Mouse (Mus musculus) thymus, postnatal 25 days (tissue): ENCODE measurements around the gene Zfp658.
A peak's percentile ranks its signal among the peaks of the same experiment; 100 is the strongest.

Experiments
- DNase-seq: peaks from one replicate; pipeline ENCODE4 v3.0.0; 2022

The Zfp658 gene

DNA sequence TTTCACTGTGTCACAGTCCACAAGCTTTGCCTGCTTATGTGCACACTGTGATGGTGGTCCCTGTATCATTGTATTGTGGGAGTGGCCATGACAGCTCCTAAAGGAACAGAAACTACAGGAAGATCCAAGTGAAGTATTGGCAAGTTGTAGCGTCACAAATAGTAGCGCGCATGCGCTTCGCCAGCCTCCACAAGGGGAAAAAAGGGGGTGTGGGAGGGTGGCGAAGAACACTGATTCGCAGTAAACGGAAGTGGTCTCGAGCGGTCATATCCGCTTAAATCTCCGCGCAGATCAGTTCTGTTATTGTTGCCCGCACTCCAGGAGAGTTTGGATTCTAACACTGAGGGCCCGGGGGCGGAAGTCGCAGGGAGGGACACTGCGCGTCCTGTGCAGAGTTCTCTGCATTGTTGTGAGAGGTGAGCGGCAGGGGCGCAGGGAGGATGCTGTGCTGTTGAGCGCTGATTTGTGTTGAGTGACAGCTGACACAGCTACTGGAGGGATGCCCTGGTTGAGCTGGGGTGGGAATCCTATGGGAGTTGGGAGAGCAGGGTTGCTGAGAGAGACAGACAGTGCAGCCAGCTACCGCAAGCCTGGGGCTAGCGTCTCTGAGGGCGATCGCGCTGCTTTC is at the start of gene Zfp658:
Zfp658 (plus strand) TSS at position 251 of the 628 bp plus-strand sequence.
- peak; percentile 71 for DNase-seq

DNA sequence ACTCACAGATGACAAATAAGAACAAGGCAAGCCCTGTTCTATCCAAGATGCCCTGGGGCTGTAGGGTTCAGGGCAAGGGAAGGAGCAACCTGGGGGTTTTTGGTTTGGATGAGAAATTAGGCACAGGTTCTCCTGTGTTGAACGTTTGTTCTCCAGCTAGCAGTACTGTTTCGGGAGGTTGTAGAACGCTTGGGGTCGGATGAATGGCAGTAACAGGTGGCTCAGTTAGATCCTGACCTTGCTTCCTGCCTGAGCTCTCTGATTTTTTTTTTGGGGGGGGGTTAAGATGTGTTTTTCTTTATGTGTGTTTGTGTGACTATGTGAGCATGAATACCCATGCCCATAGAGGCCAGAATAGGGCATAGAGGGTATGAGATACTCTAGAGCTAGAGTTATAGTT is 49.5 kb upstream of the Zfp658 start:
- no peak for DNase-seq

DNA sequence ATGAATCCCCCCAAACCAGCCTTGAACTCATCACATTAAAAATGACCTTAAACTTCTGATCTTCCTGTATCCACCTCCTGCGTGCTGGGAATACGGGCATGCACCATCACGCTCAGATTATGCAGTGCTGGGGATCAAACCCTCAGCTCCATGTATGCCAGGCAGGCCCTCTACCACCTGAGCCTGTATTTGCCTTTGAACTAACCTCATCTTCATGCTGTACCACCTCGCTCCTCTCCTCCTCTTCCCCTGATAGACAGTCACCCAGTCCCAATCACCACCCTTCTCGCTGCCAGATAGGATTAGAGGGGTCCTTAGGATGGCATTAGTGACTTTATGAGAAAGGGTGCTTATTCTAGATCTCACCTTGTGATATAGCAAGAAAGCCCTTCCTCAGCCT is 47.0 kb upstream of the Zfp658 start:
- no peak for DNase-seq

DNA sequence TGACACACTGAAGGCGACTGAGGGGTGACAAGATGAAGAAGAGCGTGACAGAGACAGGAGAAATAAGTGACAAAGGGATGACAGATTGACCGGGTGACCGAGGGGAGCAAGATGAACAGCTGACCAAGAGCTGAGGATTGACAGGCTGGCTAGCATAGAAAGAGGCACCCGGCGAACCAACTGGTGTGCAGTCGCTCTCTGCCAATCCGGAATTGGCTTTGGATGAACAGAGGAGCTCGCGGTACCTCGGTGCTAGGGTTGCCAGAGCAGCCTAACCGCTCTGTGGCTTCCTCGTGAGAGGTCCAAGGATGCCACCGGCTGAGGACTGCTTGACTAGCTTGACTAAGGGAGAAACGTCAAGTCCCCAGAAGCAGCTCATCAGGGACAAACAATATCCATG is 43.7 kb upstream of the Zfp658 start:
- DNase-seq = no peak

- DNase-seq = no peak
These were observed 39.3 kb upstream of the Zfp658 start for GRCm38 (mm10) chr7:43522776-43523175.

DNA sequence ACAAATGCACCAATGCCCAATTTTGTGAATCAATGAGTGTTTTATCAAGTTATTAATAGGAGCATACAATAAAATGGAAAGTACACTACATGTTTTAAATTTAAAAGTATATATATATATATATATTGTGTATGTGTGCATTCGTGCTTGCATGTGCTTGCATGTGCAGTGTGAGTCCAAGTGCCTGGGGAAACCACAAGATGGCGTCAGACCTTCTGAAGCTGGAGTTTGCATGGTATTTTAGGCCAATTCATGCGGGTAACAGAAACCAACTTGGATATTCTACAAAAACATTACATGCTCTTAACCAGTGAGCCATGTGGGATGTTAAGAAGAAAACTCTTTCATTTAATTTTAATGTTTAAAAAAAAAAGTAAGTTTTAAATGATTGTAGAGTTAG is 36.7 kb upstream of the Zfp658 start:
- no peak for DNase-seq

- DNase-seq = no peak
These were observed 31.8 kb upstream of the Zfp658 start for GRCm38 (mm10) chr7:43530216-43530785.

DNA sequence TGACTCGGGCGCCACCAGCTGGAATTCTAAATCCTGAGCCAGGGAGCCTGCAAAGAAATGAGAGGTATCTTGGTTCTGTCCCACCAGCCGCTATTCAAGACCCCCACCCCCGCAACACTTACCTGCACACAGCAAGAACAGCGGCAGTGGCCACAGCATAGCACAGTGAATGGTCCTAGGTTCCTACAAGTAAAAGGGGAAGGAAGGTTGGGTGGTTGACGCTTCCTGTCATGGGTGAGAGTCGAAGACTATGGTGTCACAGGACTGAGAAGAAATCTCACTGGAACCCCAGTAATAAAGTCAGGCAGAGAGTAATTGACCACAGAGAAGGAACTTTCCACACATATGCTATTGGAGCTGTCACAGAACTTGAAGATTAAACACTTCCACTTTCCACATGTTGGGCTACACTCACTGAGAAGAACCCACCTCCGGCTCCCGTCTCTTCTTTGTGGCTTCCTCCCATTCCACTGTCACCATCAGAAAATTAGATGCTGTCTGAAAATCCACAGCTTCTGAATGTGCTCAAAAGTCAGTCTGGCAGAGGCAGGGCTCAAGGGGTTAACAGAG is 29.0 kb upstream of the Zfp658 start:
- no peak for DNase-seq

GRCm38 (mm10) chr7:43538524-43538923 is 23.5 kb upstream of the Zfp658 start:
- DNase-seq = no peak

DNA sequence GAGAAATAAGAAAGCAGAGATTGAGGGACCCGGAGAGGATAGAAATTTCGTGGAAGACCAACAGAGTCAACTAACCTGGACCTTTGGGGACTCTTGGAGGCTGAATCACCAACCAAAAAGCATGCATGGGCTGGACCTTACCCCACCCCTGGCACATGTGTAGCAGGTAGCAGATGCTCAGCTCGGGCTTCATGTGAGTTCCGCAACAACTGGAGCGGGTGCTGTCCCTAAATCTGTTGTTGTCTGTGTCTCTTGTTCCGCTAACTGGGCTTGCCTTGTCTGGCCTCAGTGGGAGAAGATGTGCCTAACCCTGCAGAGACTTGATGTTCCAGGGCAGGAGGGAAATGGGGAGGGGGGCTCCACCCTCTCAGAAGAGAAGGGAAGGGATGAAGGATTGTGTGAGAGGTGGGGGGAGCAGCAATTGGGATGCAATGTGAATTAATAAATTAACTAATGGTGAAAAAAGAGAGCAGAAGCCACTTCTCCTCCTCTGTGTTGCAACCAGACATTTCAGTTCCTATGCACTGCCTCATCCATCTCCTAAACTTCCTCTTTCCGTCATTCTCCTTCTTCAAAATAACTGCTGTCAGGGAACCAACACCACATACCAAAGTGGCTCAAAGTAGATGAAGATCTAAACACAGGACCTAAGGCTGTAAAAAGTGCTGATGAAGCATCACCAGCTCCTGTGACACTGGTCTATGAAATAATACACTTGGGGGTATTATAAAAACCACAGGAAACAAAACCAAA is 17.7 kb upstream of the Zfp658 start, which contains the start of gene Cd33:
Cd33 (minus strand) TSS at position 204 of the 753 bp plus-strand sequence.
- no peak for DNase-seq

GRCm38 (mm10) chr7:43545656-43546545 is 16.2 kb upstream of the Zfp658 start:
- DNase-seq = no peak

DNA sequence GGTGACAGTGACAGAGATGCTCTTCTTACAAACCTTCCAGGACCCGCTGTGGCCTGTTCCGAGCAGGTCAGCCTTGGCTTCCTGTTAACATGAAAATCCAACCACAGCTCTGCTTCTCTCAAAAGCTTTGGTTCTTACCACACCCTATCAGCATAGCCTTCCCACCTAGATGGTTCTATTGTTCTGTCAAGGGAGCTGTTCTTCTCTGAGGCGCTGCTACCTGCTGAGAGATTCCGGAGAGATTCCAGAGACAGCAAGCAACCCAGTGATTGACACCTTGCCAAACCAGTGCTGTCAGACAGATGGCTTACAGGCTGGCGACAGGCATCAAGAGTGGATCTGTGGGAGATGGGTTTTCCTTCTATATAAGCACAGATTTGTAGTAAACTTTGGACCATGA is 14.4 kb upstream of the Zfp658 start:
- no peak for DNase-seq

DNA sequence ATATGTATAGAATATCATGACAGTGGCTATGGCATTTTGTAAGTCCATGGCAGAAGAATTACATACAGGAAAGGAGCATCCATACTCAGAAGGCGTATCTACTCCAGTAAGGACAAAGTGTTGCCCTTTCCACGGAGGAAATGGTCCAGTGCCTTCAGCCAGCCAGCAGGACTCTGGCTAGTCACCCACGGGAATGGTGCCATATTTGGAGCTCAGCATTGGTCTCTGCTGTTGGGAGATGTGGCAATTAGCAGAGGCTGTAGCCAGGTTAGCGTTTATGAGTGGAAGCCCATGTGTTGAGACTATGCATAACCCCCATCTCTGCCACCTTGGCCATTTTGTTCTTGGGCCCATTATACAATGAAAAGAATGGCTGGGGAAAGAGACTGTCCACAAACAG is 13.8 kb upstream of the Zfp658 start:
- DNase-seq = no peak

- DNase-seq = no peak
These were observed 8.9 kb upstream of the Zfp658 start for GRCm38 (mm10) chr7:43553153-43553552.

GRCm38 (mm10) chr7:43554550-43554949 is 7.5 kb upstream of the Zfp658 start:
- DNase-seq = no peak

- DNase-seq = no peak
These were observed 6.7 kb upstream of the Zfp658 start for GRCm38 (mm10) chr7:43555351-43555750.

GRCm38 (mm10) chr7:43556901-43557300 is 5.2 kb upstream of the Zfp658 start:
- no peak for DNase-seq

DNA sequence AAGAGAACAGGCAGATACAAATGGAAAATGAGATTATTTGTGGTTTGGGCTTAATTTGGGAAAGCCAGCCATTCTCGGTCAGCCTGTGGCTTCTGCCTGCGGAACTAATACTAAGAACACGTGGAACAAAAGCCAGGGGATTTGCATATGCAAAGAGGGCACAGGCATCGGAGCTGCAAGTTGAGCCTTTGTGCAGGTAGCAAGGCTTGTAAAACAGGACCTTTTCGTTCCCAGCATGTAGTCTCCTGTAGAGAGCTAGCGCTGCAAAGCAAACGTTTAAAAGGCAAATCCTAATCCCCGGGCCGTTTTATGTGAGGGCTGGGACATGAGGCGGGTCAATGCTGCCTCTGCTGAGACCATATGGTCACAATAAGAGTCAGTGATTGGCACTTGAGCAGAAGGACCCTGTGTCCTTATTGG is 605 bp downstream of the Zfp658 start:
- peak; percentile 18 for DNase-seq

GRCm38 (mm10) chr7:43563300-43563699 is 1.2 kb downstream of the Zfp658 start:
- no peak for DNase-seq

DNA sequence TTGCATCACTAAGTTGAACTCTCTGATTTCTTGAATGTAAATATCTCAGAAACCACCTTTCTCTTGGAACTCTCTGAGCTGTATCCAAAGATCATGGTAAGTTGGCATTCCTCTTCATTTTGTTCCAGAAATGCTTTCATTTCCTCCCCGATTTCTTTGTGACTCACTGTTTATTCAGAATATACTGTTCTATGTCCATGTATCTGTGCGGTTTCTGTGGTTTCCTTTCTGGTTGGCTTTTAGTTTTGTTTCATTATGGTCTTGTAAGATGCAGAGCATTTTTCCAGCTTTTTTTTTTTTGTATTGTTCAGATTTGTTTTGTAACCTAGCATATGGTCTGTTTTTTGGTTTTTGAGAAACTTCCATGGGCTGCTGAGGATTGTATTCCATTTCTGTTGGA is 9.2 kb downstream of the Zfp658 start:
- DNase-seq = no peak

- peak; percentile 88 for DNase-seq
These were observed 17.6 kb downstream of the Zfp658 start, which contains the start of gene Zfp719 for GRCm38 (mm10) chr7:43579440-43580171. Zfp719 (plus strand) TSS chr7:43579610.

DNA sequence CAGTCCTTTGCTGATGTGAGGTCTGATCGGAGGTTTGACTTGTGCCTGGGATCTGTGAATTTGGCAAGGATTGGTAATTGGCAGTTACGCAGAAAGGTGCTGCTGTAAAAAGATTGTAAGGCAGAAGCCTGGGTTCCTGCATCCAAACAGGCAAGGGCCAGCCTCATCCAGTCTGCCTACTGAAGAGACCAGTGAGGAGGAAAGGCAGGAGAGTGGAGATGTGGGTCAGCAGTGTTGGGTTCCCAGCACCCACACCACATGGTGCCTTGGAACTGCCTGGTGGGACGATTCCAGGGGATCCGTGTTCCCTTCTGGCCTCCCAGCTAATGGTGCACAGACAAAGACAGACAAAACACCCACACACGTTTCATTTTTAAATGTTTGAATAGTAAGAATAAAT is 18.5 kb downstream of the Zfp658 start:
- no peak for DNase-seq
